Mouse (Mus musculus) CD4-positive, CD25-positive, alpha-beta regulatory T cell, adult 4 months (primary cell): ENCODE results near the gene Tll2. TPM values are rescaled to one million over a fixed set of nuclear protein-coding genes. Genes with fewer than 3 reads are reported as not detected.
A peak's percentile ranks its signal among the peaks of the same experiment; 100 is the strongest.

Experiments
- ATAC-seq: one replicate; pipeline ENCODE4 v1.8.0; 2017
- polyA plus RNA-seq, 2 experiments: library from polyadenylated mRNA; unstranded; fragments of 100-300 nt; shearing (Covaris generic); gene quantifications; one replicate each; pipeline ENCODE4 v1.2.1; 2017

Tll2 gene
- polyA plus RNA-seq, 2 experiments from 2014 or later, result not detected

GRCm38 (mm10) chr19:41086700-41087099 is 119.9 kb downstream of the Tll2 start:
- ATAC-seq, result no peak

GRCm38 (mm10) chr19:41086289-41086688 is 120.3 kb downstream of the Tll2 start:
- no peak for ATAC-seq

- ATAC-seq, result no peak
These were observed 123.0 kb downstream of the Tll2 start for GRCm38 (mm10) chr19:41083646-41084045.

- ATAC-seq, result no peak
These were observed 125.0 kb downstream of the Tll2 start for GRCm38 (mm10) chr19:41081589-41081988.

- ATAC-seq, result no peak
These were observed 129.7 kb downstream of the Tll2 start, which contains the start of gene Opalin for GRCm38 (mm10) chr19:41076906-41077305. Gene Opalin, minus strand, starts transcription at chr19:41077113.

- no peak for ATAC-seq
These were observed 132.7 kb downstream of the Tll2 start for GRCm38 (mm10) chr19:41073746-41074455.

GRCm38 (mm10) chr19:41071500-41071899 is 135.1 kb downstream of the Tll2 start:
- ATAC-seq, result peak; percentile 95

- ATAC-seq, result no peak
These were observed 151.9 kb downstream of the Tll2 start for GRCm38 (mm10) chr19:41054702-41055101.

- peak; percentile 54 for ATAC-seq
These were observed 153.1 kb downstream of the Tll2 start for GRCm38 (mm10) chr19:41053530-41053929.

- ATAC-seq, result no peak
These were observed 154.4 kb downstream of the Tll2 start for GRCm38 (mm10) chr19:41052247-41052646.

- ATAC-seq, result no peak
These were observed 154.9 kb downstream of the Tll2 start for GRCm38 (mm10) chr19:41051714-41052113.

- no peak for ATAC-seq
These were observed 158.5 kb downstream of the Tll2 start for GRCm38 (mm10) chr19:41048187-41048559.

GRCm38 (mm10) chr19:41047437-41048186 is 159.0 kb downstream of the Tll2 start:
- ATAC-seq, result no peak

- ATAC-seq, result no peak
These were observed 161.4 kb downstream of the Tll2 start for GRCm38 (mm10) chr19:41045091-41045770.

GRCm38 (mm10) chr19:41039110-41039509 is 167.5 kb downstream of the Tll2 start:
- peak; percentile 73 for ATAC-seq

- ATAC-seq, result no peak
These were observed 170.7 kb downstream of the Tll2 start for GRCm38 (mm10) chr19:41035809-41036551.

Other genes with a start within 250 kb of the Tll2 start
- 1 to 10 TPM in 1 of 2 experiments, not detected in 1; 3.3 TPM for gene Blnk, start 212.3 kb downstream of the Tll2 start, polyA plus RNA-seq
- under 1 TPM; 0.54 to 0.66 TPM for gene Dntt, start 177.6 kb downstream of the Tll2 start, polyA plus RNA-seq
- gene Opalin, start 129.7 kb downstream of the Tll2 start, polyA plus RNA-seq, result not detected
- gene Tm9sf3, start 57.2 kb upstream of the Tll2 start, polyA plus RNA-seq, result 10 to 100 TPM; 14.2 to 34.8 TPM
- 1 to 10 TPM; 2.5 to 2.8 TPM for gene Pik3ap1, start 178.3 kb upstream of the Tll2 start, polyA plus RNA-seq